Mouse (Mus musculus) forebrain, embryonic 12.5 days (tissue): ENCODE results near the gene Ano10. TPM values are rescaled to one million over a fixed set of nuclear protein-coding genes. Genes with fewer than 3 reads are reported as not detected.
A peak's percentile ranks its signal among the peaks of the same experiment; 100 is the strongest.

ENCODE experiments used
- ATAC-seq: fragments of 200-750 bp; cut with Nextera tagmentation; 2 replicates; pipeline ENCODE4 v1.8.0; 2017; ENCODE audit warnings: moderate TSS enrichment; ENCODE audit not compliant: low FRiP score
- H3K27ac ChIP-seq: fragments of 300-500 bp; sonication (generic); 2 replicates; pipeline ENCODE4 v1.5.1; 2016; ENCODE audit warnings: mild to moderate bottlenecking
- H3K27me3 ChIP-seq: fragments of 300-500 bp; sonication (generic); 2 replicates; pipeline ENCODE4 v1.6.1; 2016; ENCODE audit warnings: mild to moderate bottlenecking
- H3K36me3 ChIP-seq: fragments of 300-500 bp; sonication (generic); replicated peaks from 2 replicates; pipeline ENCODE4 v1.6.1; 2016; ENCODE audit warnings: mild to moderate bottlenecking
- H3K4me1 ChIP-seq: fragments of 300-500 bp; sonication (generic); 2 replicates; pipeline ENCODE4 v1.6.1; 2016
- H3K4me2 ChIP-seq: fragments of 300-500 bp; sonication (generic); 2 replicates; pipeline ENCODE4 v1.6.1; 2016; ENCODE audit warnings: mild to moderate bottlenecking, moderate library complexity
- H3K4me3 ChIP-seq: fragments of 300-500 bp; sonication (generic); replicated peaks from 2 replicates; pipeline ENCODE4 v1.5.1; 2016; ENCODE audit warnings: mild to moderate bottlenecking
- H3K9ac ChIP-seq: fragments of 300-500 bp; sonication (generic); 2 replicates; pipeline ENCODE4 v1.6.1; 2016; ENCODE audit warnings: mild to moderate bottlenecking
- H3K9me3 ChIP-seq: fragments of 300-500 bp; sonication (generic); 2 replicates; pipeline ENCODE4 v1.6.1; 2016
- WGBS: fragments of 180-500 bp; shearing (Covaris S2); methylation state at CpG from one replicate; pipeline ENCODE4 v1.1.7; 2016; 5-methylcytosine and 5-hydroxymethylcytosine counted together
- polyA plus RNA-seq: library from polyadenylated mRNA; unstranded; fragments of >200 nt; fragmentation: Nextera tagmentation; extraction: Ambion mirVana; gene quantifications from 2 replicates; pipeline ENCODE4 v1.2.1, GENCODE M21; 2016

Gene Ano10
- polyA plus RNA-seq, 1 experiment from 2014 or later = 37.0 TPM

DNA sequence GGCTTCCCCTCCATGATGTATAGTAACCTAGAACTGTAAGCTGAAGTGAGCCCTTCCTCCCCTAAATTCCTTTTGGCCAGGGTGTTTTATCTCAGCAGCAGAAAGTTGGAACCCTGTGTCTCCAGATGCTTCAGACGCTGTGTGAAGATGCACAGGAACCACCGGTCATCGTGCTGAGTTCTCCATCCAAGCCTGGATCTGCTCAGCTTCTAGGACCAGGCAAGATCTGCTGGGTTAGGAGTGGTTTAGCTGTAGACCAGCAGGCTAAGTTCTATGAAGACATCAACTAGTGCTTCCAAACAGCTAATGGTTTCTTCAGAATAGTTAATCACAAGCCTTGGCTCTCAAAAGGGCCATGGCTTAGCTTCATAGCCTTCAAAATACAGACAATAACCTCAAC lies 6.7 kb downstream of the Ano10 start:
- 92% methylated on average over 3 of the region's 3 CpGs for WGBS
- H3K9me3 ChIP-seq = no peaks in the 10 kb centered on the region
- no peaks in the 10 kb centered on the region for H3K27me3 ChIP-seq
- H3K4me2 ChIP-seq = no peak overlapping the region
- H3K4me3 ChIP-seq = no peak overlapping the region
- H3K4me1 ChIP-seq = peaks cover 32% of the 10 kb centered on the region
- no peak for ATAC-seq
- no peak overlapping the region for H3K27ac ChIP-seq
- H3K36me3 ChIP-seq = 0 out of 2 replicates have a peak, but pooled peaks cover 2% of the 10 kb centered on the region
- no peak overlapping the region for H3K9ac ChIP-seq

DNA sequence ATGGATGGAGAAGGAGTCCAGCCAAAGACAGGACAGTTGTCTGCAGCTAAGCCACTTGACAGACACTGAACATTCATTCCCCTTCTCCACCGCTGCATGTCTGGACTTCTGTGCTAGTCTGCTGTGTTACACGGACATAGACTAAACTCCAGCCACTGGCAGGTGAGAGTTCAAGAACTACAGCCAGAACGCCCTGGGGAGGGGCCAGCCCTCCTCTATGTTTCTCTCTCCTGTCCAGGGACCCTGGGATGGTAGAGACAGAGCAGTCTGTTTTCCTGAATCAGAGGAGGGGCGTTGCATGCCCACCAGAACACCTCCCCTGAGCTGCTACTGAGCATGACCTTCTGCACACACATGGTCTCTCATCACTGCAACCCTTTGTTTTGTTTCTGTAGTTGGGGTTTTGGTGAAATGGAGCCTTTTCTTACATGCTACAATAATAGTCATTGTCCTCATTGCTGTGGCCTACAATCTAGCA lies 8.4 kb downstream of the Ano10 start:
- Histone ChIP-seq H3K9ac (no peak overlapping the region), H3K4me2 (peak overlapping the region; percentile 8; the same call in 1 of the 2 replicates), H3K36me3 (0 out of 2 replicates have a peak, but pooled peaks cover 2% of the 10 kb centered on the region), H3K27ac (peak overlapping the region; percentile 71), H3K4me1 (peaks cover 32% of the 10 kb centered on the region), H3K9me3 (no peaks in the 10 kb centered on the region), H3K27me3 (no peaks in the 10 kb centered on the region), H3K4me3 (no peak overlapping the region)
- 0 out of 2 replicates have a peak, but pooled peaks have one; percentile 30 for ATAC-seq
- WGBS = 11% methylated on average over 4 of the region's 4 CpGs

GRCm38 (mm10) chr9:122285146-122285832 lies 8.9 kb downstream of the Ano10 start:
- 8% methylated on average over 5 of the region's 11 CpGs for WGBS
- Histone ChIP-seq H3K9ac (no peak overlapping the region), H3K4me3 (no peak overlapping the region), H3K4me1 (peaks cover 29% of the 10 kb centered on the region), H3K27me3 (no peaks in the 10 kb centered on the region), H3K9me3 (no peaks in the 10 kb centered on the region), H3K4me2 (peak overlapping the region; percentile 8; the same call in 1 of the 2 replicates), H3K27ac (peak overlapping the region; percentile 71), H3K36me3 (0 out of 2 replicates have a peak, but pooled peaks cover 2% of the 10 kb centered on the region)
- ATAC-seq = peak; percentile 78

GRCm38 (mm10) chr9:122284696-122285095 lies 9.5 kb downstream of the Ano10 start:
- 0 out of 2 replicates have a peak, but pooled peaks cover 2% of the 10 kb centered on the region for H3K36me3 ChIP-seq
- 33% methylated on average over 2 of the region's 2 CpGs for WGBS
- H3K4me1 ChIP-seq = peaks cover 29% of the 10 kb centered on the region
- no peak overlapping the region for H3K9ac ChIP-seq
- H3K9me3 ChIP-seq = no peaks in the 10 kb centered on the region
- no peak for ATAC-seq
- no peak overlapping the region for H3K4me2 ChIP-seq
- no peaks in the 10 kb centered on the region for H3K27me3 ChIP-seq
- no peak overlapping the region for H3K27ac ChIP-seq
- no peak overlapping the region for H3K4me3 ChIP-seq

GRCm38 (mm10) chr9:122281004-122281403 lies 13.2 kb downstream of the Ano10 start:
- H3K36me3 ChIP-seq = peaks cover 6% of the 10 kb centered on the region; the same call in 1 of the 2 replicates

DNA sequence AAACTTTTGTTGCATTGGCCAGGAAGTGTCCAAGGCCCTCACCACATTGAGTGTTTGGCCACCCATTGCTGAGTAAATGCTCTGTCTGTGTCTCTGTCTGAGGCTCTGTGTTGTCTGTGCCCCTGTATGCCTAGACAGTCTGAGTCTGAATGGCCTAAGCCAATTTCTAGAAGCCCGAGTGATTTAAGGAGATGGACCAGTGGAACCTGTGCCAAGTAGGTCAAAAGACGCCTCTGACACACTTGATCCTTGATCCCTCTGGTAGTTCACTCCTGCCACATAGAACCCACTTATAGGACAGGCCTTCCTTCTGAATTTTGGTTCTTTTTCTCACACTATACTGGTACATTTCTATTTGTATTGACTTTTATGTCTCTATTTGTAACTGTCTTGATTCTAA lies 17.6 kb downstream of the Ano10 start:
- Histone ChIP-seq H3K4me1 (no peaks in the 10 kb centered on the region), H3K27ac (no peak overlapping the region), H3K4me2 (no peak overlapping the region), H3K27me3 (no peaks in the 10 kb centered on the region), H3K9ac (no peak overlapping the region), H3K9me3 (no peaks in the 10 kb centered on the region), H3K4me3 (no peak overlapping the region), H3K36me3 (peaks cover 40% of the 10 kb centered on the region)
- ATAC-seq = no peak
- WGBS = 87% methylated on average over 2 of the region's 2 CpGs

More at GRCm38 (mm10) chr9:122281004-122281403, 13.2 kb downstream of the Ano10 start:
- no peak overlapping the region for H3K4me2 ChIP-seq
- no peak overlapping the region for H3K9ac ChIP-seq
- H3K4me1 ChIP-seq = peaks cover 17% of the 10 kb centered on the region
- 94% methylated on average over 4 of the region's 4 CpGs for WGBS
- H3K27ac ChIP-seq = no peak overlapping the region
- H3K9me3 ChIP-seq = no peaks in the 10 kb centered on the region
- no peaks in the 10 kb centered on the region for H3K27me3 ChIP-seq
- no peak for ATAC-seq
- H3K4me3 ChIP-seq = no peak overlapping the region

DNA sequence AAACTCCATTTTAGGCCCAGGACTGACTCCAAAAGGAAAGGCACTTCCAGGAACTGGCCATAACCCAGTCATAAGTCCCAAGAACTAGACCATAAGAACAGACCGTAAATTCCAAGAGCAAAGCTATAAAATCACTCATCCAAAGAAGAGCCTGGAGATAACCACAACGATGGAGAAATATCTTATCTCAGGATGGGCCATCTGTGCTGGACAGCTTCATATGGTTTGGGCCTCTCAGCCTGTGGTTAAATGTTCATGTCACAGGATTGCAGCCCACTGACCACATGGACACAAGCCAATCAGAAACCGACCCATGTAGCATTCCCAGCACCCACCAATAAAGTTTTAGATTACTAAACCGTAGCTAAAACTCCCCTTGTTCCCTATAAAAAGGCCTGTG lies 18.1 kb downstream of the Ano10 start:
- H3K27me3 ChIP-seq = no peaks in the 10 kb centered on the region
- no peaks in the 10 kb centered on the region for H3K9me3 ChIP-seq
- no peak overlapping the region for H3K4me2 ChIP-seq
- H3K36me3 ChIP-seq = peaks cover 43% of the 10 kb centered on the region
- H3K27ac ChIP-seq = no peak overlapping the region
- H3K9ac ChIP-seq = no peak overlapping the region
- H3K4me1 ChIP-seq = no peaks in the 10 kb centered on the region
- WGBS = 90% methylated on average over 4 of the region's 4 CpGs
- no peak overlapping the region for H3K4me3 ChIP-seq
- no peak for ATAC-seq

GRCm38 (mm10) chr9:122274346-122274745 lies 19.9 kb downstream of the Ano10 start:
- WGBS = 76% methylated on average over 4 of the region's 4 CpGs
- H3K4me2 ChIP-seq = no peak overlapping the region
- H3K9ac ChIP-seq = no peak overlapping the region
- H3K36me3 ChIP-seq = peaks cover 48% of the 10 kb centered on the region
- no peaks in the 10 kb centered on the region for H3K4me1 ChIP-seq
- no peak overlapping the region for H3K27ac ChIP-seq
- ATAC-seq = no peak
- no peaks in the 10 kb centered on the region for H3K9me3 ChIP-seq
- no peak overlapping the region for H3K4me3 ChIP-seq
- H3K27me3 ChIP-seq = no peaks in the 10 kb centered on the region

GRCm38 (mm10) chr9:122273879-122274278 lies 20.3 kb downstream of the Ano10 start:
- Histone ChIP-seq H3K27me3 (no peaks in the 10 kb centered on the region), H3K27ac (no peak overlapping the region), H3K4me1 (no peaks in the 10 kb centered on the region), H3K4me3 (no peak overlapping the region), H3K9me3 (no peaks in the 10 kb centered on the region), H3K36me3 (peaks cover 48% of the 10 kb centered on the region), H3K4me2 (no peak overlapping the region), H3K9ac (no peak overlapping the region)
- ATAC-seq = no peak
- WGBS = 85% methylated on average over 4 of the region's 4 CpGs

GRCm38 (mm10) chr9:122271866-122272265 lies 22.4 kb downstream of the Ano10 start:
- Histone ChIP-seq H3K9me3 (no peaks in the 10 kb centered on the region), H3K27me3 (no peaks in the 10 kb centered on the region), H3K9ac (no peak overlapping the region), H3K36me3 (peaks cover 46% of the 10 kb centered on the region), H3K4me3 (no peak overlapping the region), H3K4me2 (no peak overlapping the region), H3K4me1 (no peaks in the 10 kb centered on the region), H3K27ac (no peak overlapping the region)
- ATAC-seq = no peak
- 82% methylated on average over 4 of the region's 4 CpGs for WGBS

GRCm38 (mm10) chr9:122271318-122271717 lies 22.9 kb downstream of the Ano10 start:
- Histone ChIP-seq H3K9ac (no peak overlapping the region), H3K9me3 (no peaks in the 10 kb centered on the region), H3K4me1 (no peaks in the 10 kb centered on the region), H3K4me2 (no peak overlapping the region), H3K27ac (no peak overlapping the region), H3K4me3 (no peak overlapping the region), H3K36me3 (peaks cover 51% of the 10 kb centered on the region), H3K27me3 (no peaks in the 10 kb centered on the region)
- WGBS = 88% methylated on average over 3 of the region's 3 CpGs
- no peak for ATAC-seq

DNA sequence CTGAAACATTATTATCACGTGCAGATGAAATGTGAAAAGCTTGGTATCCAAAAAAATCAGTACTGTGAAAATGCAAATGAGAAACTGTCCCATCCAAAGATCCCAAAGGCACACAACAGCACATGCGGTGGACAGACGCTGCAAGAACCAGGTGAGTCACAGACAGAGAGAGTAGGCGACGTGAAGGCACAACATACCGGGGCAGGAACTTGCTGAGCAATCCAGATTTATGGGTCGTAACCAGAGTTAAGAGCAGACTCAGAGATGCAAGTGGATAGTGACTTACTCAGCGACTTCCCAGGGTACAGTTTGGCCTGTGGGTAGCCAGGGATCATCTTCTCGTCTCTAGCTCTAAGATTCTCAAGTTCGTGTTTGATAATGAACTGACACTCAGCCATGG lies 23.3 kb downstream of the Ano10 start:
- no peak for ATAC-seq
- Histone ChIP-seq H3K27me3 (no peaks in the 10 kb centered on the region), H3K27ac (no peak overlapping the region), H3K9ac (no peak overlapping the region), H3K36me3 (peaks cover 55% of the 10 kb centered on the region), H3K4me3 (no peak overlapping the region), H3K4me2 (no peak overlapping the region), H3K4me1 (no peaks in the 10 kb centered on the region), H3K9me3 (no peaks in the 10 kb centered on the region)
- WGBS = 90% methylated on average over 10 of the region's 10 CpGs
